Mouse (Mus musculus) c-Kit-positive CD71-positive TER-119-negative erythroid progenitor cells, embryonic 14.5 days (primary cell): ENCODE data around the gene Galnt10.
A peak's percentile ranks its signal among the peaks of the same experiment; 100 is the strongest.
"Not testable (repeated sequence)": the region's sequence is repeated elsewhere in the genome, so short reads cannot be mapped to it uniquely, and the experiment has no call there.

Experiments
- DNase-seq: peaks from one replicate; pipeline ENCODE4 v3.0.0-alpha.2; 2013; ENCODE audit warnings: low read depth

Gene Galnt10

GRCm38 (mm10) chr11:57797828-57798227 is 152.6 kb downstream of the Galnt10 start:
- no peak for DNase-seq

GRCm38 (mm10) chr11:57799456-57799855 is 154.2 kb downstream of the Galnt10 start:
- DNase-seq: no peak

DNA sequence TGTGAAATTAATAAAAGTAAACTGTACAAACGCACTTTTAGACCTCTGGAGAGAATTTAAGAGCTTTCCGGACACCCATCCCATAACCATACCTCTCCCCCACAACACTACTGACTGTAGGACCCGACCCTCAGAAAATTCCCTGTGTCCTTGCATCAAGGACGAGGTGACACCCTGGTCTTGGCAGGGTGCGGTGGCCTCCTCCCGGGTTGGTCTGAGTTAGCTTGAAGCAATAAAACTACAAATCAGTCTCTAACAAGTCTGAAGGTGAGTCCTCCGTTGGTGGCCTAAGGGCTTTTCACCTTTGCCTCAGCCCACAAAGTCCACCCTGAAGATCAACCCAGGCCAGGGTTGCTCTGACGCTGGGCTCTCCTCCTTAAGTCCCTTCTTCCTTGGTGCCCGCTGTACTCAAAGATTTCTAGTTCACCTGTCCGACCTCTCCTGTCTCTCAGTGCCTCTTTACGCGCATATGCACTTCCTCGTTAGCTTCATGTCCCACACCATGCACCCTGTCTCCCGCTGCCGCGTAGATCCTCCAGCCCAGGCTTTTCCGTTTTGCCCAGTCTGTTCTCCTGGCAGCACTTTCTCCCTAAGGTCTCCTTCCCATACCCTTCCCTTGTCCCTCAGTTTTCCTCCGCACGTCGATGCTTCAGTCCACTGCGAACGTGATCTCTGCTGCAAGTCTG is 155.2 kb downstream of the Galnt10 start:
- no peak for DNase-seq

DNA sequence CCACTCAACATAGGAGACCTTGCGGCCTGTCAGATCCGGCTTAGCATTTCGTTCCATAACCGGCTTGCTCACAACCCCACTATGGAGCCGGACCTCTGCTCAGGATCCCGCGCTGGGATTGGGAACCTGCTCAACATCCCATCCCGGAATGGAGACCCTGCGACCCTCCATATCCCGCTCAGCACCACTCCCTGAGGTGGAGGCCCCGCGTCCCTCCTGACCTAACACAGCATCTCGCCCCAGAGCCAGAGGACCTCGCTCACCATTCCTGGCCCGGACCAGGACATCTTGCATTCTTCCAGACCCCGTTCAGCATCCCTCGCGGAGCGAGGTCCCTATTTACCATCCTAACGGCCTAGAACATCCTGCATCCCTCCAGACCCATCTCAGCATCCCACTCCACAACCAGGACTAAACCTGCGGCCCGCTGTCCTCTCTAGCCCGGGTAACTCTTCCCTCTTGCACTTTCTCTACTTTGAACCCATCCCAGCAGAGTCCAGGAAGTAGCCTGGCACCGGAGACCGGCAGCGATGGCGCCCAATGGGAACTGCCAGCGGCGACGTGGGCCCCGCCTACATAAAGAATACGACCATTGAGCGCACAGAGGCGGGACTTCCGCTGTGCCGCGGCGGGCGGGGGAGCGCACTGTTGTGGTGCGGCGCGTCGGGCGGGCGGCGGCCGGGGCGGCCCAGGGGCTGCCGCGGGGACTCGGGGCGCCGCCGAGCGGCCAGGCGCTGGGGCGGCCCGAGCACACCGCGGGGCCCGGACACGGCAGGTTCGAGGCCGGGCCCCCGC is 155.9 kb downstream of the Galnt10 start, which contains the start of gene Sap30l:
TSS of gene Sap30l (plus strand) at position 667 of the 795 bp plus-strand sequence.
- DNase-seq: peak; percentile 90

GRCm38 (mm10) chr11:57801766-57802510 is 156.7 kb downstream of the Galnt10 start:
- DNase-seq: no peak

DNA sequence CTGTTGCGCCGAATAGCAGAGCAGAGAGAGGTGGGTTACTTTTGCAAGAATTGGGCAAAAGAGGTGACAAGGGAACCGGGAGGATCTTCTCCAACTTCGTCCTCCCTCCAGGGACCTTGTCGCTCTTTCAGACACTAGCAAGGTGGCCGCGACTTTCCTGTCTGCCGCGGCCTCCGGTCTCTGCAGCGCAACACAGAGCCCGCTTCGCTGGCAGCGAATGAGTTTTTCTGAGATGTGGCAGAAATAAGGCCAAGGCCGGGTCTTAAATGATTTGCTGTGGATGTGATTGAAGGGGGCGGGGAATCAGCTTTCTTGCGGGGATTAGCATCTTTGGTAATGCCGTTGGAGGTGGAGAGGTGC is 157.2 kb downstream of the Galnt10 start:
- no peak for DNase-seq

DNA sequence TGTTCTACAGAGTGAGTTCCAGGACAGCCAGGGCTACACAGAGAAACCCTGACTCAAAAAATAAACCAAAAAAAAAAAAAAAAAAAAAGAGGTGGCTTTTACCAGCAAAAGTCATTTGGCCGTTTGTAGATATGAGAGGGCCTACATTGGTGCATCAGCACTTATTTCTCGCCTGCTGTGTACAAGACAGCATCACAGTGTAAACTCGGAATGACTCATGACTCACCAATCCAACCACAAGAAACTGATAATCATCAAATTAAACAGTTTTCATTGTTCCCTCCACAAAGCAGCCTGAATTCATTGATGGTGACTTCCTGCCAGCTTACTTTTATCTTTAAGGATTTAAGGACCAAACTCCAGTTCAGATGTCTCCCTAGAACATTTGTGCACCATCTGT is 159.8 kb downstream of the Galnt10 start:
- DNase-seq: no peak

GRCm38 (mm10) chr11:57809017-57809731 is 163.9 kb downstream of the Galnt10 start:
- no peak for DNase-seq

GRCm38 (mm10) chr11:57809732-57810098 is 164.5 kb downstream of the Galnt10 start:
- no peak for DNase-seq

DNA sequence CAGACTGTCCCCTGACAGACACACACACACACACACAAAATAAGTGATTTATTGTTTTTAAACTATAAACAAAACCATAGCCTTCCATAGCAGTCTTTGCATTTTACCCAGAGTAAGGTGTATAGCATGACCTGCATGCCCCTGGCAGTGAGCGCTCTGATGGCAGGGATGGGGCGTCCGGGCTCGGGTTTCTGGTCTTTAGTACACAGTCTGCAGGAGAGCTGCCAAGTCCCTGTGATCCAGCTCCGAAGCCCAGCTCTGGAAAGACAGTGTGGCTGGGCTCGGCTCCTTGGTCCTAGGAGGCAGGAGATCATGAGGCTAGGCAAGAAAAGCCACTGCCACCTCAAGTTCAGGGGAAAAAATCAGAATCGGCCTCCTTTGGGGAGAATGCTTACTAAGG is 165.8 kb downstream of the Galnt10 start:
- no peak for DNase-seq

- no peak for DNase-seq
Observed at GRCm38 (mm10) chr11:57812212-57812611, 167.0 kb downstream of the Galnt10 start.

DNA sequence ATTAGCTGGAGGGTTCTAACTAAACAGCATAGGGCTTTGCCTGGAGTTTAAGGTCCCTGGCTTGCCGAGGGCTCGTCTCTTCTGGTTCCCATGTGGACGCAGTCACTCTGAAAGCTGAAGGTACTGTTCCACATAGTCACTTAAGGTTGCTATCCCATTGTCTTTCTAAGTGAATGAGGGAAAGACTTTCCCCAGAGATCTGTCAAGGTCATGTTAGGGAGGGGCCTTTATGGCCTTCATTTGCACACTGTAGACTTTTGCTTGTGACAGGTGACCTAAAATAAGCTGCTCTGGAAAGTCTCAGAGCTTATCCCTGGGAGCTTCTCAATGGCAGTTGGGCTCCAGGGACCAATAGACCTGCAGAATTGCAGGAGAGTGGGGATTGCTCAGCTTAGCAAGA is 168.4 kb downstream of the Galnt10 start:
- no peak for DNase-seq

GRCm38 (mm10) chr11:57818189-57818588 is 172.9 kb downstream of the Galnt10 start:
- DNase-seq: no peak

DNA sequence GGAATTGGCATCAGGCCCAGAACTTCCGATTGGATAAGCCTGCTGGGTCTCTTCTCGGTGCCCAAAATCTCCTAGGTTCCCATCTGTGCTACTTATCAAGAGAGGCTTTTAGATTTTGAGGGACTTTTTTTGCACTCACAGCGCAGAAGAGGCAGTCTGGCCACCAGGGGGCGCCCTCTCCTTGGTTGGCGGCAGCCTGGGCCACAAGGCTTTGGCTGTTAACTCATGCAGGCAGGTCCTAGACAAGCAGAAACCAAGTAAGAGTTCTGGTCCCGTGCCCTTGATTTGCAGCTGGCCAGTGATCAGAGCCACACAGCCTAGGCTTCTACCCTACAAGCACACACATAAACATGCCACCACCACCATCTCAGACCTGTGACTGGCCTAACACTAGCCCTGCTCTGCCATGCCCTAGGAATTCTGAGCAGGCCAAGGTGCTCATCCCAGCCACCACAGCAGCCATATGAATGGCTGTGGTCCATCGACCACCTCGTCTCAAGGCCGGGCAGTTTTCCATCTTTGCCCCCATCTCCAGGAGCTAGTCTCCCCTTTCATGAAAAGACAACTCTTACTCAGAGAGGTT is 174.8 kb downstream of the Galnt10 start:
- DNase-seq: peak; percentile 56

DNA sequence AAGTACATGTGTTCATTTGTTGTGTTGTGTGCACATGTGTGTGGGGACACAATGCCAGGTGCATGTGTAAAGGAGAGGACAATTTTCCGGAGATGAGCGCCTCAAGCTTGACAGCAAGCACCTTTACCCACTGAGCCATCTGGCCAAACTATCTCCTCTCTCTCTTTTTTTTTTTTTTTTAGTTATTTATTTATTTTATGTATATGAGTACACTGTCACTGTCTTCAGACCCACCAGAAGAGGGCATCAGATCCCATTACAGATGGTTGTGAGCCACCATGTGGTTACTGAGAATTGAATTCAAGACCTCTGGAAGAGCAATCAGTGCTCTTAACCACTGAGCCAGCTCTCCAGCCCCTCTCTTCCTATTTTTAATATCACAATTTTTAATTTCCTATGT is 177.9 kb downstream of the Galnt10 start:
- not testable (repeated sequence) for DNase-seq

- DNase-seq: no peak
Observed at GRCm38 (mm10) chr11:57823714-57824113, 178.5 kb downstream of the Galnt10 start.

DNA sequence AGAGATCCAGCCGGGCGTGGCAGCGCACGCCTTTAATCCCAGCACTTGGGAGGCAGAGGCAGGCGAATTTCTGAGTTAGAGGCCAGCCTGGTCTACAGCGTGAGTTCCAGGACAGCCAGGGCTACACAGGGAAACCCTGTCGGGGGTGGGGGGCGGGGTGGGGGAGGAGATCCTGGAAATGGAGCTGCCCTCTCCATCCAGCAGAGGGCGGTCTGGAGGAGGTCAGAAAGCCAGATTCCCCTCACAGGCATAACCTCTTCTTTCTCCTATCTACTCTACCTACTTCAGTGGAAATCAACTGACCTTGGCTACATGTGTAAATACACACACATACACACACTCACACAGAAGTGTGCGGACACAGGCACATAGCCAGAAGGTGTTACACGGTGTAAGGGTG is 180.0 kb downstream of the Galnt10 start:
- not testable (repeated sequence) for DNase-seq

DNA sequence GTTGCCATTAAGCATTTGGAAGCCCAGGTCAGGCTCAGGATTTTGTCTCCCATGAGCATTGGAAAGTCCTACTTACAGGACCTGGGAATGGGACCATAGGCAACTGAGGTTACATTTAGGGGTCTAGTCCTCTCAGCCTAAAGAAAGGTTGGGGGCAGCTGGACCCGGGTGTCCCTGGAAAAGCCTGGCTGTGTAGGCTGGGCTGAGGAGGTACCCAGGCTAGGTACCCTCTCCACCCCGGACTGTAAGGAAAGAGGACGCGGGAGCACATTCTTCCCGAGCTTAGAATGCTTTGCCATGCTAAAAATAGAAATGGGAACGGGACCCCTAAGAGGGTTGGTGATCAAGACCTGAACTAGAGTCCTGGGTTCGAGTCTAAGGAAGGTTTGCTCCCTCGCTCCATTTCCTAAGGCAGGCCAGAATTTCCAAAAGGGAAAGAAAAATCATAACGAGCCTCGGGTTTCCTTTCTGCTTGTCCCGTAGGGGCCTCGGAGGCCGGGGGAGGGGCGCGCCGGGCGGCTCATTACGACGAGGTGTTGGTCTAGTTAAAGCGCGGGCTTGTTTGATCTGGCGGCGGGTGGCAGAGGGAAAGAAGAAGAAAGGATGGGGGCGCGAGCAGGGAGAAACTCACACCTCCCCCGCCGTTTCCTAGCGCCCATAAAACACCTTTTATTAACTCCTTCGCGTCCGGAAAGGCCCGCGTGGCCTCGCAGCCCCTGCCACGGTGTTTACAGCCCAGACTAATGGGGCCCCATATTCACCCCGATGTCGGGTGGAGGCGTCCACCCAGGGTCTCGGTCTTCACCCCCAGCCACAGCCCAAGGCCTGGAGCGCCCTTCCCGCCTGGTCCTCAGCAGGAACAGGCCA is 182.0 kb downstream of the Galnt10 start:
- no peak for DNase-seq

GRCm38 (mm10) chr11:57827915-57828545 is 182.8 kb downstream of the Galnt10 start:
- no peak for DNase-seq
